Mouse (Mus musculus) liver, embryonic 13.5 days (tissue): Measurements from ENCODE around the gene Znhit3. TPM values are rescaled to one million over a fixed set of nuclear protein-coding genes. Genes with fewer than 3 reads are reported as not detected.

Experiments
- ATAC-seq: fragments of 200-750 bp; cut with Nextera tagmentation; 2 replicates; pipeline ENCODE4 v1.8.0; 2017; ENCODE audit warnings: low read depth, mild to moderate bottlenecking, moderate number of reproducible peaks, moderate library complexity
- DNase-seq: peaks from one replicate; pipeline ENCODE4 v3.0.0; 2022
- H3K27ac ChIP-seq: fragments of 300-500 bp; sonication (generic); 2 replicates; pipeline ENCODE4 v1.5.1; 2015; ENCODE audit warnings: moderate library complexity, mild to moderate bottlenecking, inconsistent platforms
- H3K27me3 ChIP-seq: fragments of 300-500 bp; sonication (generic); 2 replicates; pipeline ENCODE4 v1.6.1; 2015; ENCODE audit warnings: mild to moderate bottlenecking, inconsistent platforms
- H3K36me3 ChIP-seq: fragments of 300-500 bp; sonication (generic); 2 replicates; pipeline ENCODE4 v1.6.1; 2015; ENCODE audit warnings: mild to moderate bottlenecking, inconsistent platforms
- H3K4me1 ChIP-seq: fragments of 300-500 bp; sonication (generic); replicated peaks from 2 replicates; pipeline ENCODE4 v1.6.1; 2015; ENCODE audit warnings: inconsistent platforms
- H3K4me2 ChIP-seq: fragments of 300-500 bp; sonication (generic); 2 replicates; pipeline ENCODE4 v1.6.1; 2015; ENCODE audit warnings: inconsistent platforms, mild to moderate bottlenecking, moderate library complexity
- H3K4me3 ChIP-seq: fragments of 300-500 bp; sonication (generic); replicated peaks from 2 replicates; pipeline ENCODE4 v1.5.1; 2015; ENCODE audit warnings: mild to moderate bottlenecking, inconsistent platforms
- H3K9ac ChIP-seq: fragments of 300-500 bp; sonication (generic); 2 replicates; pipeline ENCODE4 v1.6.1; 2015; ENCODE audit warnings: mild to moderate bottlenecking, inconsistent platforms
- H3K9me3 ChIP-seq: fragments of 300-500 bp; sonication (generic); replicated peaks from 2 replicates; pipeline ENCODE4 v1.6.1; 2016; ENCODE audit warnings: inconsistent platforms
- WGBS: fragments of 180-500 bp; shearing (Covaris S2); methylation state at CpG from one replicate; pipeline ENCODE4 v1.1.7; 2015; ENCODE audit not compliant: insufficient replicate concordance; 5-methylcytosine and 5-hydroxymethylcytosine counted together
- polyA plus RNA-seq: library from polyadenylated mRNA; unstranded; fragments of >200 nt; fragmentation: Nextera tagmentation; extraction: Ambion mirVana; gene quantifications from 2 replicates; pipeline ENCODE4 v1.2.1, GENCODE M21; 2015

The Znhit3 gene
- polyA plus RNA-seq, 1 experiment from 2014 or later, result 53.5 TPM

DNA sequence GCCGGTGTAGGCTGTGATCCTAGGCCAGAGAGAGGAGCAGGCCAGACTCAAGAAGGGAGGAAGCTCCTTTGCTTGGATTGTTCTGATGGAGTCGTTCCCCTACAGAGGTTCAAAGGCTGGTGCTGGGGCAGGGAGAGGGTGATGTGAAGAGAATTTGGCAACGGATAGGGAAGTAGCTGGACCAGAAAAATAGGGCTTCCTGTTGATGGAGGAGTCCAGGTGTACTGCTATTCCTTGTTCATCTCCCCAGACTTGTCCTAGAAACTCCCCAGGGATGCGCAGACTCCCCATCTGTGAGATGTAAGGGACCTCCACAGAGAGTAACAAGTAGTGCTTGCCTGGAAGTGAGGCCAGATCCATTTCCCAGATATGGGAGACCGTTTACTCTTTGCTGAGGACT lies 40.2 kb upstream of the Znhit3 start:
- 24% methylated on average over 5 of the region's 5 CpGs for WGBS
- no peak overlapping the region for H3K27ac ChIP-seq

GRCm38 (mm10) chr11:84952611-84953010 lies 36.4 kb upstream of the Znhit3 start:
- peaks cover 40% of the 10 kb centered on the region for H3K27me3 ChIP-seq
- no peaks in the 10 kb centered on the region for H3K9me3 ChIP-seq
- H3K27ac ChIP-seq, result no peak overlapping the region
- H3K4me1 ChIP-seq, result peaks cover under 1% of the 10 kb centered on the region; the same call in 1 of the 2 replicates
- no peak overlapping the region for H3K4me3 ChIP-seq
- no peaks in the 10 kb centered on the region for H3K36me3 ChIP-seq
- no peak overlapping the region for H3K9ac ChIP-seq
- DNase-seq (no peak), ATAC-seq (no peak)
- H3K4me2 ChIP-seq, result no peak overlapping the region
- 42% methylated on average over 2 of the region's 2 CpGs for WGBS

More for the DNA sequence above, 40.2 kb upstream of the Znhit3 start:
- no peaks in the 10 kb centered on the region for H3K36me3 ChIP-seq
- peaks cover 13% of the 10 kb centered on the region; the same call in 1 of the 2 replicates for H3K4me1 ChIP-seq
- DNase-seq, result no peak
- H3K4me3 ChIP-seq, result no peak overlapping the region
- ATAC-seq, result no peak
- peaks cover 72% of the 10 kb centered on the region for H3K27me3 ChIP-seq
- no peaks in the 10 kb centered on the region for H3K9me3 ChIP-seq
- no peak overlapping the region for H3K4me2 ChIP-seq
- H3K9ac ChIP-seq, result no peak overlapping the region

DNA sequence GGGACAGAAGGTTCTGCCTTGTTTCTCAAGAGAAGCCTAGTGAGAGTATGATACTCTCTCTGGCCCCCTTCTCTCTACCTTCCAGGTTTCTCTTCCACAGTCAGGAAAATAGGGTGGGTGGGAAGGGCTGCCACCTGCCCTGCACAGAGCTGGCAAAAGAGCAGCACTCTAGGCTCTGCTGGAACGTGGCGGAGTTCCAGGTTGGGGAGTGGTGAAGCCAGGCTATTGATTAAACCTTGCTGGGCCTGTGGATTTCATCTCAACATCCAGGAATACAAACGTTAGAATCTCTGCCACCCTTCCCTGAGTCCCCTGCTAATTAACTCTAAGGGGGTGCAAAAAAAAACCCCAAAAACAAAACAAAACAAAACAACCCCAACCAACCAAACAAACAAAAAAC lies 32.4 kb upstream of the Znhit3 start:
- no peak overlapping the region for H3K9ac ChIP-seq
- ATAC-seq (no peak), DNase-seq (no peak)
- peaks cover 6% of the 10 kb centered on the region; the same call in 1 of the 2 replicates for H3K4me1 ChIP-seq
- H3K4me2 ChIP-seq, result no peak overlapping the region
- H3K9me3 ChIP-seq, result no peaks in the 10 kb centered on the region
- no peaks in the 10 kb centered on the region for H3K36me3 ChIP-seq
- H3K27ac ChIP-seq, result no peak overlapping the region
- H3K4me3 ChIP-seq, result no peak overlapping the region
- H3K27me3 ChIP-seq, result peaks cover 50% of the 10 kb centered on the region
- WGBS, result 38% methylated on average over 3 of the region's 3 CpGs

DNA sequence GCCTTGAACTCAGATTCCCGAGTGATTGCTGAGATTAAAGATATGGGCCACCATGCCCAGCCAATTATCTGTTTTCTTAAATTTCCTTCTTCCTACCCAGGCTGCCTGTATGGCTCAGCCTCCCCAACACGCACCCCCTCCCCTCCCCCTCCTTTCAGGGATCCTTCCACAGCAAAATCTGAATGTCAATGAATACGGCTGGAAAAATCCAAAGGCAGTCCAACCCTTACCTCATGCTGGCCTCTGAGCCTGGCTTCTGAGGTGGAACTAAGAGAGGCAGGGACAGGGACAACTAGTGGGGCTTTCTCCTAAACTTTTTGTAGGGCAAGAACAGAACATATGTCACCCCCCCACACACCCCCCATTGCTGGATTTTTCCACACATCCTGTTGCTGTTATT lies 31.9 kb upstream of the Znhit3 start:
- H3K36me3 ChIP-seq, result no peaks in the 10 kb centered on the region
- H3K4me1 ChIP-seq, result peaks cover 10% of the 10 kb centered on the region; the same call in 1 of the 2 replicates
- no peak overlapping the region for H3K4me2 ChIP-seq
- peaks cover 52% of the 10 kb centered on the region for H3K27me3 ChIP-seq
- ATAC-seq (no peak), DNase-seq (no peak)
- 42% methylated on average over 3 of the region's 3 CpGs for WGBS
- no peak overlapping the region for H3K9ac ChIP-seq
- H3K4me3 ChIP-seq, result no peak overlapping the region
- H3K27ac ChIP-seq, result no peak overlapping the region
- no peaks in the 10 kb centered on the region for H3K9me3 ChIP-seq

GRCm38 (mm10) chr11:84947206-84947605 lies 31.0 kb upstream of the Znhit3 start:
- no peak overlapping the region for H3K4me3 ChIP-seq
- no peak overlapping the region for H3K4me2 ChIP-seq
- H3K27ac ChIP-seq, result no peak overlapping the region
- peaks cover 44% of the 10 kb centered on the region for H3K27me3 ChIP-seq
- H3K9ac ChIP-seq, result no peak overlapping the region
- DNase-seq, result no peak
- peaks cover 13% of the 10 kb centered on the region; the same call in 1 of the 2 replicates for H3K4me1 ChIP-seq
- no peak for ATAC-seq
- no peaks in the 10 kb centered on the region for H3K9me3 ChIP-seq
- H3K36me3 ChIP-seq, result no peaks in the 10 kb centered on the region
- WGBS, result 66% methylated on average over 6 of the region's 6 CpGs

DNA sequence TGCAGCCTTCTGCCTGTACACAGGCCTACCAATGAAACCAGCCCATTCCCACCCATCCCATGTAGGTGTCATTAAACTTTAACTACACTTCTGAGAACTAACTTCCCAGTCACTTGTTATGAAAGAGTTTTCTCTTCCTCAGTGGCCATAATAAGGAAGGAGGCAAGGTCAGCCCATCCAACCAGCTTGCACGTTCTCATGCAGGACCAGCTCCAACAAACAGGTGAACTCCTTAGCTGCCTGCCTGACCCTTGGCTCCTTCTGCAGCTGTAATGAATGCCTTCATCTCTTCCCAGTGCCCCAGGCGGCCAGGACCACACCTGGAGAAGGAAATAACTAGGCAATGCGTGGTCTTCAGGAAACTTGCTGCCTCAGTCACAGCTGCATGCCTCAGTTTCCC lies 29.7 kb upstream of the Znhit3 start:
- no peak overlapping the region for H3K4me3 ChIP-seq
- no peaks in the 10 kb centered on the region for H3K9me3 ChIP-seq
- H3K4me1 ChIP-seq, result peaks cover 13% of the 10 kb centered on the region; the same call in 1 of the 2 replicates
- H3K36me3 ChIP-seq, result no peaks in the 10 kb centered on the region
- H3K27me3 ChIP-seq, result peaks cover 44% of the 10 kb centered on the region
- WGBS, result 31% methylated on average over 3 of the region's 3 CpGs
- no peak overlapping the region for H3K9ac ChIP-seq
- no peak overlapping the region for H3K4me2 ChIP-seq
- H3K27ac ChIP-seq, result no peak overlapping the region
- DNase-seq (no peak), ATAC-seq (no peak)

DNA sequence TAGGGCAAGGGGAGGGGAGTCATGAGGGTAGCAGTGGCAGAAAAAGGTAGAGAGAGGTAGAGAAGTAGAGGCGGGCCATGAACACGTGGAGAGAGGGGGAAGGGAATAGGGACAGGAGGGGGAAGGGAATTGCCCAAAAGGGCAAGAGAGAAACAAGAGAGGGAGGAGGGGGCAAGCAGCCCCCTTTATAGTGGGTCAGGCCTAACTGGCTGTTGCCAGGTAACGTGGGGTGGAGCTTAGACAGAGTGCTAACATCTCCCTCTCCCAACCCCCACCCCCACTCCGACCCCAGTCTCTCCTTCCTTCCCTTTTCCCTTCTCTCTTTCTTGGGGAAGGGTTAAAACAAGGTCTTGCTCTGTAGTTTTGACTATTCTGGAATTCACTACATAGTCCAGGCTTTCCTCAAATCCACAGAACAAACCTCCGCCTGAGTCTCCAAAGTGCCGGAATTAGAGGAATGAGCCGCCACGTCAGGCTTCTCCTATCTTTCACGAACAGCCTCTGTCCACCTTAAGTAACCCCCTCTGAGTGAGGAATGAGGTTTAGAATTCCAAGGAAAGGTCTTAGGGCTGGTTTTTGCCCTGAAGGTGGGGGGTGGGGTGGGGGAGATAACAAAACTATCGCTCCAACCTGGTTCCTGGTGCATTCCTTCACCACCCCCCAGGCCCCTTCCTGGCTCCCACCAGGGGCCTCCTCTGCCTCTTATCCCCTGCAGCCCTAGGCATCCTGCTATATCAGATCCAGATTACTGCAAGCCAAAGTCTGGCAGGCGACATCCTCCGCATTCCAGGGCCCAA lies 28.7 kb upstream of the Znhit3 start:
- Histone ChIP-seq H3K9ac (no peak overlapping the region), H3K27ac (no peak overlapping the region), H3K4me2 (peak overlapping the region; percentile 30), H3K9me3 (no peaks in the 10 kb centered on the region), H3K27me3 (peaks cover 44% of the 10 kb centered on the region), H3K4me1 (peaks cover 13% of the 10 kb centered on the region; the same call in 1 of the 2 replicates), H3K4me3 (0 out of 2 replicates have a peak overlapping the region, but pooled peaks have one; percentile 8), H3K36me3 (no peaks in the 10 kb centered on the region)
- DNase-seq, result no peak
- WGBS, result 9% methylated on average over 12 of the region's 12 CpGs
- ATAC-seq, result peak; percentile 36; the same call in 1 of the 2 replicates

DNA sequence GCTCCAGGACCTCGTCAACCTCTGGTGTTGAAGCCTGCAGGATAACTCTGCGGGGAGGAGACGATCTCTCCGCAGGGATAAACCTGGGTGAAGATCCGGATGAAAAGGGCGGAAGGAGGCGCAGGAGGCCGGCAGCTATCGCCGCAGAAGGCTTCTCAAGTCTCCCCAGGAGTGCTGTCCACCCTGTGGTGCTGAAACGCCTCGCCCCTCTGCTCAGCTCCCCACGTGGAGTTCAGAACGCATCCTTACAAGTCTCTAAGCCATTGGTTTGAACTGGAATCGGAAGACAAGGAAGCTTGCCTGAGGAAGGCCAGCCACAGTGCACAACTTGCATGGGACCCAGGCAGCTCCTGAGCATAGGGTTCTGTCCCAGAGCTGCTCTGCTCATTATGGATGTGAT lies 27.8 kb upstream of the Znhit3 start:
- Histone ChIP-seq H3K4me3 (peak overlapping the region; percentile 4; the same call in 1 of the 2 replicates), H3K36me3 (no peaks in the 10 kb centered on the region), H3K27ac (no peak overlapping the region), H3K9me3 (no peaks in the 10 kb centered on the region), H3K9ac (no peak overlapping the region), H3K27me3 (peaks cover 42% of the 10 kb centered on the region), H3K4me2 (peak overlapping the region; percentile 30), H3K4me1 (peaks cover 13% of the 10 kb centered on the region; the same call in 1 of the 2 replicates)
- DNase-seq (peak; percentile 33), ATAC-seq (no peak)
- 0% methylated on average over 15 of the region's 15 CpGs for WGBS

DNA sequence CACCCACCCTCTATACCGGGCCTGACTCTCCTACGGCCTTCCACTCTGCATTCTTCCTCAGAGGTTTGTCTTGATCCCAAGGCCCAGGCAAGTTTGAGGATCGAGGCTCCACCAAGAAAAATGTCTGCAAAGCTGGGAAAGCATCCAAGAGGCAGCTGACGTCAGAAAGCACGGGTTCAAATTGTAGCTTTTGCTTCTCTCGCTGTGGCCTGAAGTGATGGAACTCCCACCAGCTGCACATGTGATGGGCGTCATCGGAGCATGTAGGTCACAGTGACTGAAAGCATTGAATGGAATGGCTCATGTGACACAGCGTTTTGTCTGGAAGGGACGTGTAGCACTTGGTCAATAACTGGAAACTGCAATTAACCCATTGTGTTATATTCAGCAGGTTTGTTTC lies 24.0 kb upstream of the Znhit3 start:
- ATAC-seq (no peak), DNase-seq (no peak)
- no peak overlapping the region for H3K9ac ChIP-seq
- 65% methylated on average over 10 of the region's 10 CpGs for WGBS
- peaks cover 9% of the 10 kb centered on the region; the same call in 1 of the 2 replicates for H3K4me1 ChIP-seq
- H3K4me3 ChIP-seq, result no peak overlapping the region
- H3K4me2 ChIP-seq, result no peak overlapping the region
- no peaks in the 10 kb centered on the region for H3K9me3 ChIP-seq
- H3K27me3 ChIP-seq, result peaks cover 21% of the 10 kb centered on the region
- H3K36me3 ChIP-seq, result no peaks in the 10 kb centered on the region
- H3K27ac ChIP-seq, result no peak overlapping the region

DNA sequence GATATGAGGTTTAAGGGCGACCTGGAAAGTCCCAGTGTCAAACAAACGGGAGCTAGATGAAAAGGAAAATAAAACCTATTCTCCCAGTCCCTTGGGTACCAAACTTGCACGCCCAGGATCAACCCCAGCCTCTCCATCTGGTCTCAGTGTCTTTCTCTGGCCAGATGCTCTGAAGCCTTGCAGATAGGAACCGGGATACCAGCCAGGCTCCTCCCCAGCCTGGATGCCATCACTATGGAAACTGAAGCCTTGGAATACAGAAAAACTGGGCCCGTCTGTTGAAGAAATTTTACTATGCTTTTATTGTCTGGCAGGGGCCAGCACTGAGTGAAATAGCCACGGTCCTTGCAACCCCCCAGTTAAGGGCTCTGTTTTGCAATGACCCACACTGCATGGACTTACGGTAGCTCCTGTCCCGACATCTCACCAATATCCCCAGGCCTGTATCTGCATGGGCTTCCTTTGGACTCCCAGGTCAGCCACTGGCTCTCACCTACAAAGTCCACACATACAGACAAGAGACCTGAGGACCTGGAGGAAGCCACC lies 23.4 kb upstream of the Znhit3 start:
- Histone ChIP-seq H3K4me1 (peaks cover 9% of the 10 kb centered on the region; the same call in 1 of the 2 replicates), H3K4me2 (no peak overlapping the region), H3K36me3 (no peaks in the 10 kb centered on the region), H3K4me3 (no peak overlapping the region), H3K9ac (no peak overlapping the region), H3K27ac (no peak overlapping the region), H3K27me3 (peaks cover 15% of the 10 kb centered on the region), H3K9me3 (no peaks in the 10 kb centered on the region)
- 53% methylated on average over 8 of the region's 8 CpGs for WGBS
- no peak for DNase-seq
- ATAC-seq, result no peak

GRCm38 (mm10) chr11:84932261-84932660 lies 16.1 kb upstream of the Znhit3 start:
- no peak overlapping the region for H3K4me3 ChIP-seq
- DNase-seq (no peak), ATAC-seq (no peak)
- 14% methylated on average over 6 of the region's 6 CpGs for WGBS
- no peak overlapping the region for H3K27ac ChIP-seq
- H3K27me3 ChIP-seq, result no peaks in the 10 kb centered on the region; the same call in 1 of the 2 replicates
- no peaks in the 10 kb centered on the region for H3K36me3 ChIP-seq
- no peak overlapping the region for H3K9ac ChIP-seq
- no peaks in the 10 kb centered on the region for H3K4me1 ChIP-seq
- H3K4me2 ChIP-seq, result no peak overlapping the region
- no peaks in the 10 kb centered on the region for H3K9me3 ChIP-seq
